Mouse (Mus musculus) lung, embryonic 15.5 days (tissue): ENCODE measurements around the gene Sbsn. TPM values are rescaled to one million over a fixed set of nuclear protein-coding genes. Genes with fewer than 3 reads are reported as not detected.

ENCODE experiments used
- ATAC-seq: fragments of 200-750 bp; cut with Nextera tagmentation; 2 replicates; pipeline ENCODE4 v1.8.0; 2017; ENCODE audit warnings: moderate number of reproducible peaks, borderline replicate concordance; ENCODE audit not compliant: low FRiP score, low TSS enrichment; ENCODE audit errors: extremely low read depth
- H3K27ac ChIP-seq: fragments of 300-500 bp; sonication (generic); 2 replicates; pipeline ENCODE4 v1.5.1; 2015; ENCODE audit warnings: moderate library complexity, mild to moderate bottlenecking, inconsistent platforms
- H3K27me3 ChIP-seq: fragments of 300-500 bp; sonication (generic); 2 replicates; pipeline ENCODE4 v1.6.1; 2015; ENCODE audit warnings: inconsistent platforms
- H3K36me3 ChIP-seq: fragments of 300-500 bp; sonication (generic); 2 replicates; pipeline ENCODE4 v1.6.1; 2015; ENCODE audit warnings: inconsistent platforms
- H3K4me1 ChIP-seq: fragments of 300-500 bp; sonication (generic); 2 replicates; pipeline ENCODE4 v1.6.1; 2015; ENCODE audit warnings: inconsistent platforms
- H3K4me2 ChIP-seq: fragments of 300-500 bp; sonication (generic); 2 replicates; pipeline ENCODE4 v1.6.1; 2015; ENCODE audit warnings: inconsistent platforms, mild to moderate bottlenecking, moderate library complexity
- H3K4me3 ChIP-seq: fragments of 300-500 bp; sonication (generic); 2 replicates; pipeline ENCODE4 v1.5.1; 2015; ENCODE audit warnings: mild to moderate bottlenecking, inconsistent platforms
- H3K9ac ChIP-seq: fragments of 300-500 bp; sonication (generic); 2 replicates; pipeline ENCODE4 v1.6.1; 2015; ENCODE audit warnings: inconsistent platforms
- H3K9me3 ChIP-seq: fragments of 300-500 bp; sonication (generic); 2 replicates; pipeline ENCODE4 v1.6.1; 2016; ENCODE audit warnings: inconsistent platforms
- WGBS: fragments of 180-500 bp; shearing (Covaris S2); methylation state at CpG from one replicate; pipeline ENCODE4 v1.1.7; 2015; 5-methylcytosine and 5-hydroxymethylcytosine counted together
- polyA plus RNA-seq: library from polyadenylated mRNA; unstranded; fragments of >200 nt; fragmentation: Nextera tagmentation; extraction: Ambion mirVana; gene quantifications from 2 replicates; pipeline ENCODE4 v1.2.1, GENCODE M21; 2015

The Sbsn gene
- polyA plus RNA-seq, 1 experiment from 2014 or later, result 1.8 TPM

- H3K27ac ChIP-seq, result no peak within 1 kb of the TSS
- no peak within 1 kb of the TSS for H3K4me2 ChIP-seq
- no peak within 1 kb of the TSS for H3K4me3 ChIP-seq
- peaks cover 9% of the 10 kb centered on the region for H3K4me1 ChIP-seq
- H3K36me3 ChIP-seq, result no peaks in the 10 kb centered on the region
- WGBS, result 60% methylated on average over 5 of the region's 5 CpGs
- no peak within 1 kb of the TSS for H3K9ac ChIP-seq
- no peaks in the 10 kb centered on the region for H3K27me3 ChIP-seq
- H3K9me3 ChIP-seq, result no peaks in the 10 kb centered on the region
- no peak for ATAC-seq
Measured at GRCm38 (mm10) chr7:30763456-30763855, 12.2 kb downstream of the Sbsn start, which contains the start of gene Dmkn. TSS of gene Dmkn (plus strand) at chr7:30763756.

- no peak overlapping the region for H3K4me2 ChIP-seq
- H3K27me3 ChIP-seq, result no peaks in the 10 kb centered on the region
- H3K9me3 ChIP-seq, result no peaks in the 10 kb centered on the region
- 42% methylated on average over 11 of the region's 11 CpGs for WGBS
- no peak for ATAC-seq
- H3K4me3 ChIP-seq, result no peak overlapping the region
- H3K27ac ChIP-seq, result no peak overlapping the region
- H3K36me3 ChIP-seq, result no peaks in the 10 kb centered on the region
- H3K4me1 ChIP-seq, result peaks cover 6% of the 10 kb centered on the region; the same call in 1 of the 2 replicates
- no peak overlapping the region for H3K9ac ChIP-seq
Measured at GRCm38 (mm10) chr7:30765173-30765572, 13.9 kb downstream of the Sbsn start.

GRCm38 (mm10) chr7:30766408-30766807 lies 15.1 kb downstream of the Sbsn start:
- H3K9ac ChIP-seq, result no peak overlapping the region
- H3K4me1 ChIP-seq, result no peaks in the 10 kb centered on the region
- H3K27me3 ChIP-seq, result no peaks in the 10 kb centered on the region
- H3K36me3 ChIP-seq, result no peaks in the 10 kb centered on the region
- no peaks in the 10 kb centered on the region for H3K9me3 ChIP-seq
- no peak overlapping the region for H3K4me2 ChIP-seq
- 81% methylated on average over 4 of the region's 4 CpGs for WGBS
- no peak overlapping the region for H3K27ac ChIP-seq
- H3K4me3 ChIP-seq, result no peak overlapping the region
- no peak for ATAC-seq

GRCm38 (mm10) chr7:30769236-30769635 lies 18.0 kb downstream of the Sbsn start:
- H3K9ac ChIP-seq, result no peak overlapping the region
- no peaks in the 10 kb centered on the region for H3K9me3 ChIP-seq
- ATAC-seq, result no peak
- H3K4me3 ChIP-seq, result no peak overlapping the region
- H3K27me3 ChIP-seq, result no peaks in the 10 kb centered on the region
- no peaks in the 10 kb centered on the region for H3K4me1 ChIP-seq
- WGBS, result 33% methylated on average over 9 of the region's 9 CpGs
- H3K36me3 ChIP-seq, result no peaks in the 10 kb centered on the region
- H3K27ac ChIP-seq, result no peak overlapping the region
- H3K4me2 ChIP-seq, result no peak overlapping the region

DNA sequence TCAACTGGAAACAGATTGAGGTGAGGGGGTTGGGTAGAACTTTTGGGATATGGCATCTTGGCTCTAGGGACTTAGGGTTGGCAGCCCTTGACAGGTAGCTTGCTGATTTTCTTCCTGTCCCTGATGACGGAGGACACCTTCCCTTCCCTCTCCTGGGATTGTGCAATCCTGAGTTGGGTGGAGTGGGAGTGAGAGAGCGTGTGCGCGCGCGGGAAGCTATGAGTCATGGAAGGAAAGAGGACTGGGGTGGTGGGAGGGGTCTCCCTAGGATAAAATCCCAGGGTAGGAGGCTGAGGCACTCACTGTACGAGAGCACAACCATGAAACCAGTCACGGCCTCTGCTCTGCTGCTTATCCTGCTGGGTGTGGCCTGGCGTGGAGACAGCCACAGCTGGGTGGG lies 24.8 kb downstream of the Sbsn start:
- ATAC-seq, result no peak
- no peaks in the 10 kb centered on the region for H3K9me3 ChIP-seq
- no peak overlapping the region for H3K27ac ChIP-seq
- no peaks in the 10 kb centered on the region for H3K4me1 ChIP-seq
- no peak overlapping the region for H3K9ac ChIP-seq
- H3K36me3 ChIP-seq, result no peaks in the 10 kb centered on the region
- H3K4me3 ChIP-seq, result no peak overlapping the region
- 80% methylated on average over 9 of the region's 9 CpGs for WGBS
- H3K27me3 ChIP-seq, result no peaks in the 10 kb centered on the region
- no peak overlapping the region for H3K4me2 ChIP-seq

GRCm38 (mm10) chr7:30777081-30777579 lies 25.9 kb downstream of the Sbsn start:
- no peak overlapping the region for H3K9ac ChIP-seq
- no peak overlapping the region for H3K27ac ChIP-seq
- H3K36me3 ChIP-seq, result no peaks in the 10 kb centered on the region
- ATAC-seq, result no peak
- H3K4me2 ChIP-seq, result no peak overlapping the region
- H3K27me3 ChIP-seq, result no peaks in the 10 kb centered on the region
- WGBS, result 38% methylated on average over 7 of the region's 7 CpGs
- no peaks in the 10 kb centered on the region for H3K9me3 ChIP-seq
- H3K4me3 ChIP-seq, result no peak overlapping the region
- H3K4me1 ChIP-seq, result no peaks in the 10 kb centered on the region

DNA sequence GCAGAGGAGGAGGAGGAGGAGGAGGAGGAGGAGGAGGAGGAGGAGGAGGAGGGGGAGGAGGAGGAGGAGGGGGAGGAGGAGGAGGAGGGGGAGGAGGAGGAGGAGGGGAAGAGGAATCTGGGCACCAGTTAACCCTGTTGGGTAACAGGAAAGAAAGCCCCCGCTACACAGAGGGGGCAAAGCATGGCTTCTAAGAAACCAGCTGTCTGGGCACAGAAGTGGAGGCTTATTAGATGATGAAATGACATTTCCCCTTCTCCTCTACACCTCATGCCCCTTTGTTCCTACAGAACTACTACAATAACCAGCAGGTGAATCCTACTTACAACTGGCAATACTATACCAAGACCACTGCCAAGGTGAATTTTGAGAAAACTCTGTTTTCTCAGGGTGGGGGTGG lies 26.6 kb downstream of the Sbsn start:
- ATAC-seq, result no peak
- no peak overlapping the region for H3K27ac ChIP-seq
- H3K36me3 ChIP-seq, result no peaks in the 10 kb centered on the region
- no peak overlapping the region for H3K4me3 ChIP-seq
- H3K4me2 ChIP-seq, result no peak overlapping the region
- H3K27me3 ChIP-seq, result no peaks in the 10 kb centered on the region
- H3K9ac ChIP-seq, result no peak overlapping the region
- WGBS, result 71% methylated on average over 1 of the region's 1 CpGs
- no peaks in the 10 kb centered on the region for H3K9me3 ChIP-seq
- no peaks in the 10 kb centered on the region for H3K4me1 ChIP-seq

DNA sequence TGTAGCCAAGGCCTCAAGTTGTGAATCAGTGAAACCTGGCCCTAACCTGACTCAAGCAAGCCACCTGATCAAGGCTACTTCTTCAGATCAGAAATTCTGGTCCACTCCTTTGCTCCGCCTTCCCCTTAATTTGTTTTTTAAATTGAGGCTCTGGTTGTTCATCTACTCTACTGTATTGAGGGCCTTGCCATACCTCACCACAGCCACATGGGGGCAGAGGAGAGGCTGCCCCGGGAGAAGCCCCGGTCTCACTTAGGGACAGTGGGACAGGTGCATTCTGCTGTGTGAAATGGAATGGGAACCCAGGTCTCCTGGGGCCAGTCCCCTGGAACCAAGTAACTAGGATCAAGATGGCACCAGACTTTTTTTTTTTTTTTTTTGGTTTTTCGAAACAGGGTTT lies 30.5 kb downstream of the Sbsn start:
- no peak overlapping the region for H3K4me2 ChIP-seq
- 58% methylated on average over 4 of the region's 4 CpGs for WGBS
- H3K4me1 ChIP-seq, result no peaks in the 10 kb centered on the region
- no peaks in the 10 kb centered on the region for H3K36me3 ChIP-seq
- no peak overlapping the region for H3K27ac ChIP-seq
- no peaks in the 10 kb centered on the region for H3K27me3 ChIP-seq
- H3K4me3 ChIP-seq, result no peak overlapping the region
- no peak overlapping the region for H3K9ac ChIP-seq
- H3K9me3 ChIP-seq, result no peaks in the 10 kb centered on the region
- ATAC-seq, result no peak

DNA sequence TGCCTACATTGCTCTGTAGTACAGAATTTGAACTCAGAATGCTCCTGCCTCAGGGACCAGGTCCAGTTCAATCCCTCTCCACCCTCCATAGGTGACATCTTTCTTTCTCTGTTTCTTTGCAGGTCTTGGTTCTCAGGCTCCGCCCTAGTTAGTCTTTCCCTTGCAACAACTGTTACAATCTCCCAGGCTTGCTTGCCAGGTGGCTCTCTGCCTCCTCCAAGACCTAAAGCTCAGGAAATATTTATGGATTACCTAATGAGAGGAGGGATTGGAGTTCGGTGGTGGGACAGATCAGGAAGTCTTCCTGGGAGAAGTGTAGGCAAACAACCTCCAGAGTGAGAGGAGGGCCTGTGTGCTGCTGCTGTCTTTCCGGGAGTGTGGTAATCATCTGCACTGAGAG lies 31.4 kb downstream of the Sbsn start:
- H3K9me3 ChIP-seq, result no peaks in the 10 kb centered on the region
- H3K4me2 ChIP-seq, result no peak overlapping the region
- 0 out of 2 replicates have a peak, but pooled peaks cover 1% of the 10 kb centered on the region for H3K27me3 ChIP-seq
- no peaks in the 10 kb centered on the region for H3K36me3 ChIP-seq
- H3K9ac ChIP-seq, result no peak overlapping the region
- 57% methylated on average over 3 of the region's 3 CpGs for WGBS
- ATAC-seq, result no peak
- H3K4me1 ChIP-seq, result no peaks in the 10 kb centered on the region
- H3K4me3 ChIP-seq, result no peak overlapping the region
- H3K27ac ChIP-seq, result no peak overlapping the region

GRCm38 (mm10) chr7:30785154-30785553 lies 33.9 kb downstream of the Sbsn start:
- no peak for ATAC-seq
- Histone ChIP-seq H3K9ac (no peak overlapping the region), H3K4me1 (no peaks in the 10 kb centered on the region), H3K27ac (no peak overlapping the region), H3K36me3 (no peaks in the 10 kb centered on the region), H3K4me2 (no peak overlapping the region), H3K4me3 (no peak overlapping the region), H3K9me3 (no peaks in the 10 kb centered on the region), H3K27me3 (peaks cover 4% of the 10 kb centered on the region; the same call in 1 of the 2 replicates)
- 32% methylated on average over 1 of the region's 1 CpGs for WGBS

DNA sequence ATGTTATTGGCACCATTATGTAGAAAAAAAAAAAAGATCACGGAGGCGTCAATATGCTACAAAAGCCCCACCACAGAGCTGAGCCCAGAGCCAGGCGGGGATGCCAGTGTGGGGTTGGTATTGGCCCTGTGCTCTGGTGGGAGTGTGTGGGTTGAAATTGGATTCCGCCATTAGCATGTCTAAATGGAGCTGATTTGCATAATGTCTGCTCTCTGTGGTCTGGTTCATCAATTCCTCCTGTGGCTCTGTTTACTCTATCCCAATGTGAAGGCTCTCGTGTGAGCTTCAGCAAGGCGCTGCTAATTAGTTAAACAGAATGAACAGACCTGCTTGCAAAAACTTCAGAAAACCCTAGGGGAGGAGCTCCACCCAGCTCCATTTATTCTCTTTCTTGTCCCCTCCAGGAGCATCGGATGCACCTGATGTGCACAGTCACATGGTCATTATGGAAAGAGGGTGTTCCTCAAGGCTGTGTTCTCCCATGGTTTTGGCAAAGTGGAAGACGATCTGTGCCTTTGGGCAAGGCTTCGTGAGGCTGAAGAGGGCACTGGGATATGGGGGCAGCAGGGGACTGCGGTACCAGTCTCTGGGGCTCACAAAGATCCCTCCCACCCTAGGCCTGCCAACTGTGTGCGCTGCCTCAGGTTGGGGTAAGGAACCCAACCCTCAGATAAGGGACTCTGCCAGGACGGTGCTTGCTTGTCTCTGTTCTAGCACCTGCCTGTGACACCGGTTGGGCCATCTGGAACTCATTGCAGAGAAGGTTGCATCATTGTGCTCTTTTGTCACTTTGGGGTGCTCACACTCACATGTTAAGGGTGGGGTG lies 34.7 kb downstream of the Sbsn start:
- Histone ChIP-seq H3K27ac (no peak overlapping the region), H3K9ac (no peak overlapping the region), H3K4me2 (no peak overlapping the region), H3K4me1 (no peaks in the 10 kb centered on the region), H3K36me3 (no peaks in the 10 kb centered on the region), H3K9me3 (no peaks in the 10 kb centered on the region), H3K27me3 (peaks cover 4% of the 10 kb centered on the region; the same call in 1 of the 2 replicates), H3K4me3 (no peak overlapping the region)
- ATAC-seq, result no peak
- 62% methylated on average over 13 of the region's 13 CpGs for WGBS

GRCm38 (mm10) chr7:30787377-30788022 lies 36.2 kb downstream of the Sbsn start, which contains the start of gene Krtdap:
TSS of gene Krtdap (plus strand) at chr7:30787896.
- no peak for ATAC-seq
- H3K4me1 ChIP-seq, result no peaks in the 10 kb centered on the region
- H3K36me3 ChIP-seq, result no peaks in the 10 kb centered on the region
- no peak within 1 kb of the TSS for H3K4me2 ChIP-seq
- WGBS, result 38% methylated on average over 13 of the region's 15 CpGs
- no peaks in the 10 kb centered on the region for H3K9me3 ChIP-seq
- H3K27me3 ChIP-seq, result peaks cover 4% of the 10 kb centered on the region; the same call in 1 of the 2 replicates
- no peak within 1 kb of the TSS for H3K27ac ChIP-seq
- no peak within 1 kb of the TSS for H3K4me3 ChIP-seq
- H3K9ac ChIP-seq, result no peak within 1 kb of the TSS
